8 mouse cellular contexts compared by ENCODE assay signal in genomic region chr11:115841961-115842550, GRCm38 (mm10). TPM values are rescaled to one million over a fixed set of nuclear protein-coding genes. Genes with fewer than 3 reads are reported as not detected.
DNase-seq lines count a peak whose midpoint lies in the region; ATAC-seq lines count a peak whose summit lies in the region.

No protein-coding gene starts in this region.

- peaks cover 27% of the 10 kb centered on the region for H3K36me3 ChIP-seq in heart, embryonic 12.5 days
- H3K36me3 ChIP-seq in limb, embryonic 10.5 days, result peaks cover 25% of the 10 kb centered on the region
- peaks cover 6% of the 10 kb centered on the region; the same call in 1 of the 2 replicates for H3K36me3 ChIP-seq in stomach, embryonic 15.5 days

- peaks cover 75% of the 10 kb centered on the region for H3K4me1 ChIP-seq in heart, embryonic 12.5 days (replicated peaks)
- peaks cover 53% of the 10 kb centered on the region for H3K4me1 ChIP-seq in limb, embryonic 10.5 days
- peaks cover 34% of the 10 kb centered on the region for H3K4me1 ChIP-seq in stomach, embryonic 15.5 days

- under 1% methylated on average over 6 of the region's 6 CpGs for WGBS in heart, embryonic 12.5 days
- 15% methylated on average over 6 of the region's 6 CpGs for WGBS in limb, embryonic 10.5 days
- WGBS in stomach, embryonic 15.5 days, result 18% methylated on average over 6 of the region's 6 CpGs

- H3K9me3 ChIP-seq in heart, embryonic 12.5 days (replicated peaks), result peaks cover 6% of the 10 kb centered on the region
- H3K9me3 ChIP-seq in limb, embryonic 10.5 days (replicated peaks), result no peaks in the 10 kb centered on the region
- no peaks in the 10 kb centered on the region for H3K9me3 ChIP-seq in stomach, embryonic 15.5 days

- peak overlapping the region; percentile 42 for H3K4me2 ChIP-seq in heart, embryonic 12.5 days
- 0 out of 2 replicates have a peak overlapping the region, but pooled peaks have one; percentile 9 for H3K4me2 ChIP-seq in stomach, embryonic 15.5 days

- no peak overlapping the region for H3K4me3 ChIP-seq in heart, embryonic 12.5 days
- no peak overlapping the region for H3K4me3 ChIP-seq in limb, embryonic 10.5 days
- H3K4me3 ChIP-seq in stomach, embryonic 15.5 days (replicated peaks), result no peak overlapping the region

- DNase-seq in adrenal gland, postnatal 10 days, result peak; percentile 47
- DNase-seq in adrenal gland, adult 18-20 months (ENCODE audit: low spot score in 2 of 2), result no peak
- DNase-seq in R1 (ENCODE audit: low read depth, low spot score), result peak; percentile 97
- no peak for DNase-seq in limb, embryonic 10.5 days (ENCODE audit: low spot score)
- DNase-seq in gastrocnemius, postnatal 10 days, result no peak
- DNase-seq in left cerebral cortex, adult 9 months (ENCODE audit: low spot score in 2 of 2), result no peak

- H3K9ac ChIP-seq in heart, embryonic 12.5 days, result peak overlapping the region; percentile 43
- no peak overlapping the region for H3K9ac ChIP-seq in stomach, embryonic 15.5 days

- H3K27ac ChIP-seq in heart, embryonic 12.5 days (ENCODE audit: poor library complexity, severe bottlenecking), result peak overlapping the region; percentile 97
- H3K27ac ChIP-seq in limb, embryonic 10.5 days, result peak overlapping the region; percentile 61
- H3K27ac ChIP-seq in stomach, embryonic 15.5 days, result peak overlapping the region; percentile 82

- peak; percentile 86 for ATAC-seq in heart, embryonic 12.5 days (ENCODE audit: insufficient number of reproducible peaks, low FRiP score)
- ATAC-seq in stomach, embryonic 15.5 days (ENCODE audit: insufficient read depth, low FRiP score, low read depth), result peak; percentile 67; the same call in 1 of the 2 replicates

- H3K27me3 ChIP-seq in heart, embryonic 12.5 days (replicated peaks), result no peaks in the 10 kb centered on the region
- 0 out of 2 replicates have a peak, but pooled peaks cover 2% of the 10 kb centered on the region for H3K27me3 ChIP-seq in limb, embryonic 10.5 days (ENCODE audit: low read depth, poor library complexity, severe bottlenecking)
- H3K27me3 ChIP-seq in stomach, embryonic 15.5 days (replicated peaks), result no peaks in the 10 kb centered on the region

RNA-seq across cellular contexts. Expression of gene Myo15b, which starts 16.1 kb away (rescaled TPM):
- total RNA-seq in adrenal gland, postnatal 10 days (2021), result 1 to 10 TPM in 1 of 2 experiments, under 1 TPM in 1; 0.91 to 1.2 TPM
- not detected for total RNA-seq in adrenal gland, adult 18-20 months (2021)
- 0.17 and 0.37 TPM in 2 replicates for polyA plus RNA-seq in heart, embryonic 12.5 days (2016; fragmentation: Nextera tagmentation; extraction: Ambion mirVana)
- 0.05 and 0.18 TPM in 2 replicates for polyA plus RNA-seq in limb, embryonic 10.5 days (2016; fragmentation: Nextera tagmentation; extraction: Ambion mirVana)
- 17.8 and 24.7 TPM in 2 replicates for polyA plus RNA-seq in stomach, embryonic 15.5 days (2015; fragmentation: Nextera tagmentation; extraction: Ambion mirVana)
- total RNA-seq in gastrocnemius, postnatal 10 days (2021), result not detected

RNA-seq across cellular contexts. Expression of gene Llgl2, which starts 18.2 kb away (rescaled TPM):
- 10 to 100 TPM; 12.7 to 14.0 TPM for total RNA-seq in adrenal gland, postnatal 10 days (2021)
- total RNA-seq in adrenal gland, adult 18-20 months (2021), result 1 to 10 TPM; 5.8 to 8.0 TPM
- polyA plus RNA-seq in heart, embryonic 12.5 days (2016; fragmentation: Nextera tagmentation; extraction: Ambion mirVana), result 22.5 and 25.8 TPM in 2 replicates
- polyA plus RNA-seq in limb, embryonic 10.5 days (2016; fragmentation: Nextera tagmentation; extraction: Ambion mirVana), result 11.2 and 12.3 TPM in 2 replicates
- 60.4 and 61.5 TPM in 2 replicates for polyA plus RNA-seq in stomach, embryonic 15.5 days (2015; fragmentation: Nextera tagmentation; extraction: Ambion mirVana)
- 10 to 100 TPM; 16.5 to 17.4 TPM for total RNA-seq in gastrocnemius, postnatal 10 days (2021)

RNA-seq across cellular contexts. Expression of gene Tsen54, which starts 27.5 kb away (rescaled TPM):
- 10 to 100 TPM; 13.8 to 19.4 TPM for total RNA-seq in adrenal gland, postnatal 10 days (2021)
- total RNA-seq in adrenal gland, adult 18-20 months (2021), result 10 to 100 TPM; 15.5 to 20.3 TPM
- polyA plus RNA-seq in heart, embryonic 12.5 days (2016; fragmentation: Nextera tagmentation; extraction: Ambion mirVana), result 23.0 and 29.2 TPM in 2 replicates
- polyA plus RNA-seq in limb, embryonic 10.5 days (2016; fragmentation: Nextera tagmentation; extraction: Ambion mirVana), result 42.5 and 48.8 TPM in 2 replicates
- 28.2 and 30.6 TPM in 2 replicates for polyA plus RNA-seq in stomach, embryonic 15.5 days (2015; fragmentation: Nextera tagmentation; extraction: Ambion mirVana)
- total RNA-seq in gastrocnemius, postnatal 10 days (2021), result 10 to 100 TPM; 10.3 to 11.1 TPM

RNA-seq across cellular contexts. Expression of gene Caskin2, which starts 28.6 kb away (rescaled TPM):
- total RNA-seq in adrenal gland, postnatal 10 days (2021), result 10 to 100 TPM; 43.3 to 47.0 TPM
- 10 to 100 TPM; 55.1 to 59.8 TPM for total RNA-seq in adrenal gland, adult 18-20 months (2021)
- 23.5 and 25.3 TPM in 2 replicates for polyA plus RNA-seq in heart, embryonic 12.5 days (2016; fragmentation: Nextera tagmentation; extraction: Ambion mirVana)
- 18.1 and 18.9 TPM in 2 replicates for polyA plus RNA-seq in limb, embryonic 10.5 days (2016; fragmentation: Nextera tagmentation; extraction: Ambion mirVana)
- 11.7 and 13.1 TPM in 2 replicates for polyA plus RNA-seq in stomach, embryonic 15.5 days (2015; fragmentation: Nextera tagmentation; extraction: Ambion mirVana)
- total RNA-seq in gastrocnemius, postnatal 10 days (2021), result 10 to 100 TPM; 16.8 to 22.7 TPM

RNA-seq across cellular contexts. Expression of gene Smim5, which starts 57.7 kb away (rescaled TPM):
- 1 to 10 TPM; 1.5 to 2.6 TPM for total RNA-seq in adrenal gland, postnatal 10 days (2021)
- total RNA-seq in adrenal gland, adult 18-20 months (2021), result under 1 TPM in 1 of 2 experiments, not detected in 1; 0.74 TPM
- polyA plus RNA-seq in heart, embryonic 12.5 days (2016; fragmentation: Nextera tagmentation; extraction: Ambion mirVana), result 15.0 and 16.6 TPM in 2 replicates
- polyA plus RNA-seq in limb, embryonic 10.5 days (2016; fragmentation: Nextera tagmentation; extraction: Ambion mirVana), result 1.7 and 2.0 TPM in 2 replicates
- 3.5 and 5.5 TPM in 2 replicates for polyA plus RNA-seq in stomach, embryonic 15.5 days (2015; fragmentation: Nextera tagmentation; extraction: Ambion mirVana)
- total RNA-seq in gastrocnemius, postnatal 10 days (2021), result 1 to 10 TPM; 3.6 to 4.1 TPM

Comparison
In these comparisons a context has a peak if more than half of its experiments do, and no peak if none do; other contexts are left out.
1. DNase-seq: peak in adrenal gland, postnatal 10 days (single experiment) and R1 (single experiment); none in adrenal gland, adult 18-20 months (0 of 2), limb, embryonic 10.5 days (single experiment), gastrocnemius, postnatal 10 days (single experiment) and left cerebral cortex, adult 9 months (0 of 2).
2. Peak in every context shown above with its lines, with median percentiles within 50 percentile points of each other: H3K27ac ChIP-seq.